Mouse (Mus musculus) liver, embryonic 14.5 days (tissue): ENCODE measurements around the gene Rora. TPM values are rescaled to one million over a fixed set of nuclear protein-coding genes. Genes with fewer than 3 reads are reported as not detected.

Experiments used
- ATAC-seq: fragments of 200-750 bp; cut with Nextera tagmentation; 2 replicates; pipeline ENCODE4 v1.8.0; 2017; ENCODE audit warnings: moderate number of reproducible peaks, mild to moderate bottlenecking, moderate library complexity; ENCODE audit not compliant: insufficient read depth
- DNase-seq, 3 experiments: peaks; one replicate each; pipeline ENCODE4 v3.0.0-alpha.2; 2012 to 2013; ENCODE audit warnings: low read depth in 3 of 3, low spot score in 3 of 3
- H3K27ac ChIP-seq: fragments of 300-500 bp; sonication (generic); 2 replicates; pipeline ENCODE4 v1.5.1; 2014; ENCODE audit warnings: moderate library complexity, mild to moderate bottlenecking, control low read depth, inconsistent platforms
- H3K27me3 ChIP-seq: fragments of 300-500 bp; sonication (generic); 2 replicates; pipeline ENCODE4 v1.6.1; 2014; ENCODE audit warnings: mild to moderate bottlenecking, low read length, moderate library complexity; ENCODE audit not compliant: control insufficient read depth, insufficient read depth
- H3K36me3 ChIP-seq: fragments of 300-500 bp; sonication (generic); replicated peaks from 2 replicates; pipeline ENCODE4 v1.6.1; 2014; ENCODE audit warnings: low read depth; ENCODE audit not compliant: control insufficient read depth, insufficient read depth
- H3K4me1 ChIP-seq, 2 experiments: fragments of 200-500 bp in 1 of 2; fragments of 300-500 bp in 1 of 2; sonication (generic) in 1 of 2; replicated peaks; 2 replicates each; pipeline ENCODE4 v1.6.1; 2012 to 2014; ENCODE audit warnings: antibody characterized with exemption in 1 of 2, inconsistent platforms in 1 of 2, low read length in 1 of 2; ENCODE audit not compliant: control insufficient read depth in 2 of 2, insufficient read depth in 2 of 2
- H3K4me2 ChIP-seq: fragments of 300-500 bp; sonication (generic); 2 replicates; pipeline ENCODE4 v1.6.1; 2014; ENCODE audit warnings: low read depth, mild to moderate bottlenecking, control low read depth, moderate library complexity
- H3K4me3 ChIP-seq, 2 experiments: fragments of 200-500 bp in 1 of 2; fragments of 300-500 bp in 1 of 2; sonication (generic) in 1 of 2; 2 replicates each; pipeline ENCODE4 v1.5.1; 2012 to 2014; ENCODE audit warnings: low read depth in 2 of 2, low read length in 2 of 2, mild to moderate bottlenecking in 2 of 2, control low read depth in 1 of 2, inconsistent platforms in 1 of 2, moderate library complexity in 1 of 2; ENCODE audit not compliant: insufficient read depth in 1 of 2
- H3K9ac ChIP-seq: fragments of 300-500 bp; sonication (generic); replicated peaks from 2 replicates; pipeline ENCODE4 v1.6.1; 2014; ENCODE audit warnings: mild to moderate bottlenecking, control low read depth, moderate library complexity
- H3K9me3 ChIP-seq: fragments of 300-500 bp; sonication (generic); 2 replicates; pipeline ENCODE4 v1.6.1; 2016; ENCODE audit warnings: low read length, mixed read lengths; ENCODE audit not compliant: control insufficient read depth
- CTCF ChIP-seq: IDR thresholded peaks from 2 replicates; pipeline ENCODE4 v1.5.1; 2016; ENCODE audit warnings: antibody characterized with exemption, low read depth, control low read depth
- EP300 ChIP-seq: IDR thresholded peaks from 2 replicates; pipeline ENCODE4 v1.6.1; 2016; ENCODE audit warnings: antibody characterized with exemption, low read depth
- WGBS: fragments of 180-500 bp; shearing (Covaris S2); extraction: QIAGEN DNeasy Blood & Tissue Kit; methylation state at CpG from one replicate; pipeline ENCODE4 v1.1.7; 2014; ENCODE audit not compliant: insufficient replicate concordance; 5-methylcytosine and 5-hydroxymethylcytosine counted together
- polyA plus RNA-seq, 2 experiments: library from polyadenylated mRNA; depleted of rRNA in 1 of 2; stranded (reverse) in 1 of 2; unstranded in 1 of 2; fragments of >200 nt; fragmentation: Nextera tagmentation in 1 of 2; extraction: Ambion mirVana in 1 of 2; gene quantifications; 2 replicates each; pipeline versions ENCODE4 v1.2.1 to v1.2.3; 2012 to 2014

The Rora gene
- polyA plus RNA-seq, 2 experiments, result 0.85 to 2.9 TPM

- Histone ChIP-seq H3K4me1 (no peaks in the 10 kb centered on the region), H3K4me2 (no peak overlapping the region), H3K4me3 (no peak overlapping the region), H3K9me3 (no peaks in the 10 kb centered on the region), H3K27me3 (no peaks in the 10 kb centered on the region), H3K36me3 (no peaks in the 10 kb centered on the region), H3K9ac (no peak overlapping the region), H3K27ac (no peak overlapping the region)
- DNase-seq (no peak), ATAC-seq (no peak)
- no peak for TF ChIP-seq EP300
- TF ChIP-seq CTCF, result no peak
- WGBS, result 58% methylated on average over 2 of the region's 2 CpGs
Measured at GRCm38 (mm10) chr9:68852934-68853333, 199.3 kb downstream of the Rora start.

- TF ChIP-seq EP300 (no peak), CTCF (no peak)
- DNase-seq (no peak), ATAC-seq (no peak)
- no peak overlapping the region for H3K4me3 ChIP-seq
- H3K27me3 ChIP-seq, result no peaks in the 10 kb centered on the region
- no peaks in the 10 kb centered on the region for H3K9me3 ChIP-seq
- H3K27ac ChIP-seq, result no peak overlapping the region
- H3K4me2 ChIP-seq, result no peak overlapping the region
- H3K4me1 ChIP-seq, result no peaks in the 10 kb centered on the region
- WGBS, result 51% methylated on average over 2 of the region's 2 CpGs
- H3K9ac ChIP-seq, result no peak overlapping the region
- no peaks in the 10 kb centered on the region for H3K36me3 ChIP-seq
Measured at GRCm38 (mm10) chr9:68859500-68859899, 205.9 kb downstream of the Rora start.

DNA sequence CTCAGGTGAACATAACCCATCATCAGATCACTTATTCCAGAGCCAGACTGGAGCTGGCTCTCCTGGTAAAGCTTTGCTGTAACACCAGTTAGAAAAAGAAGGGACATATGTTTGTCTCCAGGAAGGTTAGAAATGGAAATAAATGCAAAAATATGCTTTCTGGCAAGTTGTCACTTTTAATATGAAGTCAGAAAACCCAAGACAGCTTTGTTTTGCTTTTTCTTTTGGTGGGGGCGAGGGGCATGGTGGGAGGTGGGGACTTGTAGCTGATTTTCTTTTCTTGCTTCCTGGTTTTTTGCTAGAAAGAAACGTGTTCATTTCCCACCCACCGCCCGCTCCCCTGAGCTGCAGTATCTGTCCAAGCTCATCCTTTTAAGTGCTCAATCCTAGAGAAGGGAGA is 212.7 kb downstream of the Rora start:
- WGBS, result 51% methylated on average over 4 of the region's 4 CpGs
- Histone ChIP-seq H3K27ac (no peak overlapping the region), H3K9me3 (no peaks in the 10 kb centered on the region), H3K9ac (no peak overlapping the region), H3K4me2 (no peak overlapping the region), H3K36me3 (no peaks in the 10 kb centered on the region), H3K4me3 (no peak overlapping the region), H3K27me3 (no peaks in the 10 kb centered on the region), H3K4me1 (no peaks in the 10 kb centered on the region)
- ATAC-seq (no peak), DNase-seq (no peak)
- no peak for TF ChIP-seq EP300
- no peak for TF ChIP-seq CTCF

- Histone ChIP-seq H3K4me3 (no peak overlapping the region), H3K9ac (no peak overlapping the region), H3K4me1 (no peaks in the 10 kb centered on the region), H3K36me3 (no peaks in the 10 kb centered on the region), H3K4me2 (no peak overlapping the region), H3K9me3 (no peaks in the 10 kb centered on the region), H3K27ac (no peak overlapping the region), H3K27me3 (no peaks in the 10 kb centered on the region)
- 67% methylated on average over 4 of the region's 4 CpGs for WGBS
- ATAC-seq, result no peak
- TF ChIP-seq CTCF (no peak), EP300 (no peak)
- DNase-seq, result no peak
Measured at GRCm38 (mm10) chr9:68873838-68874237, 220.3 kb downstream of the Rora start.

- H3K27me3 ChIP-seq, result no peaks in the 10 kb centered on the region
- no peaks in the 10 kb centered on the region for H3K36me3 ChIP-seq
- no peaks in the 10 kb centered on the region for H3K9me3 ChIP-seq
- DNase-seq (no peak), ATAC-seq (no peak)
- H3K4me2 ChIP-seq, result no peak overlapping the region
- H3K9ac ChIP-seq, result no peak overlapping the region
- no peak for TF ChIP-seq EP300
- no peak for TF ChIP-seq CTCF
- H3K27ac ChIP-seq, result no peak overlapping the region
- no peaks in the 10 kb centered on the region for H3K4me1 ChIP-seq
- WGBS, result 68% methylated on average over 2 of the region's 2 CpGs
- no peak overlapping the region for H3K4me3 ChIP-seq
Measured at GRCm38 (mm10) chr9:68874544-68874943, 221.0 kb downstream of the Rora start.
